Mouse (Mus musculus) megakaryocyte, embryonic 14.5 days (primary cell): Measurements from ENCODE around the gene Ezh2. TPM values are rescaled to one million over a fixed set of nuclear protein-coding genes. Genes with fewer than 3 reads are reported as not detected.

Experiments used
- H3K27me3 ChIP-seq: replicated peaks from 2 replicates; pipeline ENCODE3; 2012; ENCODE audit warnings: inconsistent platforms
- H3K36me3 ChIP-seq: replicated peaks from 2 replicates; pipeline ENCODE3; 2012; ENCODE audit warnings: low read length, inconsistent platforms, mixed read lengths
- H3K4me1 ChIP-seq: 2 replicates; pipeline ENCODE4 v1.6.1; 2012; ENCODE audit warnings: inconsistent platforms
- H3K4me3 ChIP-seq: replicated peaks from 2 replicates; pipeline ENCODE3; 2012; ENCODE audit warnings: moderate library complexity, mild to moderate bottlenecking, inconsistent platforms
- H3K9me3 ChIP-seq: 2 replicates; pipeline ENCODE4 v1.6.1; 2012; ENCODE audit warnings: inconsistent platforms
- FLI1 ChIP-seq: IDR thresholded peaks from 2 replicates; pipeline ENCODE4 v1.6.1; 2012; ENCODE audit warnings: low read length, inconsistent platforms, mixed read lengths
- GATA1 ChIP-seq: IDR thresholded peaks from 3 replicates; pipeline ENCODE4 v1.6.1; 2012; ENCODE audit warnings: mixed read lengths, low read length, inconsistent platforms, borderline replicate concordance
- polyA plus RNA-seq: library from polyadenylated mRNA; stranded (reverse); fragments of >175 nt; gene quantifications from 2 replicates; pipeline ENCODE4 v1.2.3, GENCODE M21; 2012; ENCODE audit warnings: low replicate concordance; ENCODE audit not compliant: insufficient read depth

Ezh2 gene
- polyA plus RNA-seq, 1 experiment = 9.4 TPM

DNA sequence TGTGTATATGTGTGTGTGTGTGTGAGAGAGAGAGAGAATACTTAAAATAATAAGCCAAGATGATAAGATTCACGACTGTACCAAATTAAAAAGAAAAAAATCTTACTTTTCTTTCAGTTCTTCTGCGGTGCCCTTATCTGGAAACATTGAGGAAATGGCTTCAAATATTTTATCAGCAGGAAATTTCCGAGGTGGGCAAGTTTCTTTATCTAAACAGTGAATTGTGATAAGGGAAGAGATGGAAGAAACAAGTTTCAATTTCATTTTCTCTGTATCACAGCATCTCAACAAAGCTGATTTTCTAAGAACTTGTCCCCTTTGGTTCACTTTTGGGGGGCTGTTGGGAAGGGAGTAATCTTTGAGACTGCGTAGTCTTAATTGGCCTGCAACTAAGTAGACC lies 42.9 kb downstream of the Ezh2 start:
- Histone ChIP-seq H3K4me1 (peaks cover 4% of the 10 kb centered on the region; the same call in 1 of the 2 replicates), H3K27me3 (no peaks in the 10 kb centered on the region), H3K4me3 (no peak overlapping the region), H3K9me3 (no peaks in the 10 kb centered on the region), H3K36me3 (peaks cover 95% of the 10 kb centered on the region)
- TF ChIP-seq GATA1 = no peak
- TF ChIP-seq FLI1 = no peak

- no peak overlapping the region for H3K4me3 ChIP-seq
- no peak for TF ChIP-seq FLI1
- no peak for TF ChIP-seq GATA1
- peaks cover 67% of the 10 kb centered on the region for H3K36me3 ChIP-seq
- peaks cover 18% of the 10 kb centered on the region for H3K4me1 ChIP-seq
- H3K27me3 ChIP-seq = no peaks in the 10 kb centered on the region
- no peaks in the 10 kb centered on the region for H3K9me3 ChIP-seq
Measured at GRCm38 (mm10) chr6:47535333-47535732, 59.8 kb downstream of the Ezh2 start.

DNA sequence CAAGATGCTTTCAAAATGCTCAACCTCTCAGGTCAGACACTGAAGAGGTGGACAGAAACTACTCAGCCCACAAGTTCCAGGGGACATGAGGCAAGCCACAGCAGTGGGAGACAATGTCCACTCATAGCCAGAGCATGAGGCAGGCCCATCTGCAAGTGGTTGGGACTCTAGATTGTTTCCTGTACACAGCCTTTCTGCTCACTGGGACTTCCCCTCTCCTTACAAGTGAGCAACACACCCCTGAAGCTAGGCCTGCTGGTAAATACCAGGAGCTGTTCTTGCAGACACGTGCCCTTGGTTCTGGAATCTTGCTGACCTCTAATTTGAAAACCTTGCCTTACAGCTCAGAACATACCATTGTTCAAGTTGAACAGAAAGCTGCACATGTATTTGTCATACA lies 62.6 kb downstream of the Ezh2 start:
- no peaks in the 10 kb centered on the region for H3K27me3 ChIP-seq
- no peaks in the 10 kb centered on the region for H3K9me3 ChIP-seq
- no peak for TF ChIP-seq FLI1
- TF ChIP-seq GATA1 = no peak
- H3K4me3 ChIP-seq = no peak overlapping the region
- H3K4me1 ChIP-seq = peaks cover 21% of the 10 kb centered on the region
- peaks cover 91% of the 10 kb centered on the region for H3K36me3 ChIP-seq

- H3K4me3 ChIP-seq = no peak overlapping the region
- H3K9me3 ChIP-seq = no peaks in the 10 kb centered on the region
- no peaks in the 10 kb centered on the region for H3K27me3 ChIP-seq
- peaks cover 23% of the 10 kb centered on the region for H3K4me1 ChIP-seq
- TF ChIP-seq GATA1 (no peak), FLI1 (no peak)
- peaks cover 96% of the 10 kb centered on the region for H3K36me3 ChIP-seq
Measured at GRCm38 (mm10) chr6:47527655-47528054, 67.5 kb downstream of the Ezh2 start.

- Histone ChIP-seq H3K27me3 (no peaks in the 10 kb centered on the region), H3K36me3 (peaks cover 97% of the 10 kb centered on the region), H3K4me3 (no peak overlapping the region), H3K4me1 (peaks cover 19% of the 10 kb centered on the region), H3K9me3 (no peaks in the 10 kb centered on the region)
- TF ChIP-seq FLI1 (no peak), GATA1 (no peak)
Measured at GRCm38 (mm10) chr6:47527129-47527528, 68.0 kb downstream of the Ezh2 start.

GRCm38 (mm10) chr6:47526446-47526845 lies 68.7 kb downstream of the Ezh2 start:
- H3K36me3 ChIP-seq = peaks cover 99% of the 10 kb centered on the region
- no peak for TF ChIP-seq FLI1
- TF ChIP-seq GATA1 = no peak
- H3K27me3 ChIP-seq = no peaks in the 10 kb centered on the region
- H3K4me3 ChIP-seq = no peak overlapping the region
- H3K9me3 ChIP-seq = no peaks in the 10 kb centered on the region
- H3K4me1 ChIP-seq = peaks cover 19% of the 10 kb centered on the region

DNA sequence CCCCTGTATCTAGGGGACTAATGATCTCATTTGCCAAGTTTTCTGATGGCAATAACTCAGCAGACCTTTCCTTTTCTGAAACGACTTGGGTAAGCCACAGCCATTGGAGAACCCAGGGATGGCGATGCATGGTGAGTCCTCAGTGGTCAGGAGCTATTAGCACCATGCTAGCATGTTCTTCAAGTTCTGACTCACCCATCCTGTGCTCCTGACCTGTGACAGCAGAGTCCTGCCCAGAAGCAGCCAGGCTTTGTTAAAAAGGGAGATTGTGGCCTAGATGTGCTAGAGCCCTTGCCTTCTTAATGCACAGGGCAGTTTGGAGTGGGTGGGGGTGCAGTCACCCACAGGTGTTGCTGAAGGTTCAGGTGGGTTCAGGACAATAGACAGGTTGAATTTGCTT lies 70.1 kb downstream of the Ezh2 start:
- peaks cover 99% of the 10 kb centered on the region for H3K36me3 ChIP-seq
- TF ChIP-seq GATA1 (no peak), FLI1 (no peak)
- no peaks in the 10 kb centered on the region for H3K9me3 ChIP-seq
- H3K4me1 ChIP-seq = peaks cover 20% of the 10 kb centered on the region
- H3K27me3 ChIP-seq = no peaks in the 10 kb centered on the region
- no peak overlapping the region for H3K4me3 ChIP-seq

DNA sequence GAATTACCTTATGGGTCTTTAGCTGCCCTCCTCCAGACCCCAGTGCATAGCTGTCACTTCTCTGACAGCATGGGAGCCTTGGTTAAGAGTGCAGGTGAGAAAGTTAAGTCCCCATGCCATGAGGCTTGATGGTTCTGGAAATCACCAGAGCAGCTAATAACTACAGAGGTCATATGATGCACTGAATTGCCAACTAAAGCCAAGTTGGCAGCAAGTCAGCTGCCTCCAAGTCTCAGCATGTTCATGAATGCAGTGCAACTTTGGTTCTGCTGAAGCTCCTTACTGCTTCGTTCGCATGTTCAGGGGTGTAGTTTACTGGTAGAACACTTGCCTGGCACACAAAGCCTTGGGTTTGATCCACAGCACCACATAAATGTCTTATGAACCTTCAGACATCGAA lies 72.7 kb downstream of the Ezh2 start:
- peaks cover 100% of the 10 kb centered on the region for H3K36me3 ChIP-seq
- H3K27me3 ChIP-seq = no peaks in the 10 kb centered on the region
- H3K4me3 ChIP-seq = no peak overlapping the region
- H3K4me1 ChIP-seq = peaks cover 27% of the 10 kb centered on the region
- no peaks in the 10 kb centered on the region for H3K9me3 ChIP-seq
- no peak for TF ChIP-seq GATA1
- TF ChIP-seq FLI1 = no peak

GRCm38 (mm10) chr6:47520030-47520429 lies 75.1 kb downstream of the Ezh2 start:
- TF ChIP-seq GATA1 = no peak
- no peak for TF ChIP-seq FLI1
- Histone ChIP-seq H3K36me3 (peaks cover 100% of the 10 kb centered on the region), H3K27me3 (no peaks in the 10 kb centered on the region), H3K9me3 (no peaks in the 10 kb centered on the region), H3K4me3 (no peak overlapping the region), H3K4me1 (peaks cover 14% of the 10 kb centered on the region)

DNA sequence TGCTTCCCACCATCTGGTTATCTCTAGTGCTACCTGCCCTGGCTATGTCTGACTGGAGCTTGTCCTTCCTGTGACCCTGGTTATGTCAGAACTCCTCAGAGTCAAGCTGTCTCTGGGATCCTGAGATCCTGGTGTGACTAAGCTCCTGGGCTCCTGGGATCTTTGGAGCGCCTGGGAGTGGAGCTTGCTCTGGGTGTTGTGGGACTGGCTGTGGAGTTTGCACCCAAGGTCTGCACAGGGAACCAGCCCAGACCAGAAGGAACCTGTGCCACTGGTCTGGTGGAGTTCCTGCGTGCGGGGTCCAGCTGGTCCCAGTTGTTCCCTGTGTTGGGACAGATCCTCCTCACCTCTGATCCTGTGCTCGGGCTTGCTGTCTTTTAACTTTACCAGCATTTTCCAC lies 100.6 kb downstream of the Ezh2 start:
- Histone ChIP-seq H3K36me3 (peaks cover 57% of the 10 kb centered on the region), H3K4me3 (no peak overlapping the region), H3K9me3 (no peaks in the 10 kb centered on the region), H3K4me1 (peaks cover 25% of the 10 kb centered on the region), H3K27me3 (no peaks in the 10 kb centered on the region)
- TF ChIP-seq GATA1 (no peak), FLI1 (no peak)

- H3K4me1 ChIP-seq = peaks cover 25% of the 10 kb centered on the region
- H3K4me3 ChIP-seq = no peak overlapping the region
- no peak for TF ChIP-seq FLI1
- TF ChIP-seq GATA1 = no peak
- H3K9me3 ChIP-seq = no peaks in the 10 kb centered on the region
- peaks cover 45% of the 10 kb centered on the region for H3K36me3 ChIP-seq
- H3K27me3 ChIP-seq = no peaks in the 10 kb centered on the region
Measured at GRCm38 (mm10) chr6:47482027-47482426, 113.1 kb downstream of the Ezh2 start.

Other genes starting within 250 kb of the Ezh2 start
- gene Cul1, start 141.9 kb downstream of the Ezh2 start, polyA plus RNA-seq = 1.4 and 6.4 TPM in 2 replicates
- gene Pdia4, start 218.1 kb upstream of the Ezh2 start, polyA plus RNA-seq = 2.8 TPM in 1 of 2 replicates, not detected in the other
- not detected in 2 replicates for gene Zfp786, start 235.5 kb upstream of the Ezh2 start, polyA plus RNA-seq
- 0.58 and 1.5 TPM in 2 replicates for gene Zfp398, start 240.3 kb upstream of the Ezh2 start, polyA plus RNA-seq